Mouse (Mus musculus) layer of hippocampus, postnatal 10 days (tissue): ENCODE data around the gene Rims3. TPM values are rescaled to one million over a fixed set of nuclear protein-coding genes. Genes with fewer than 3 reads are reported as not detected.

Experiments
- DNase-seq, 2 experiments: peaks; one replicate each; pipeline ENCODE4 v3.0.0; 2021; ENCODE audit warnings: low spot score in 2 of 2
- long read RNA-seq: library from polyadenylated mRNA; stranded (forward); transcript quantifications from one replicate; pipeline ENCODE4 v2.0.0, GENCODE M21; 2023
- total RNA-seq, 2 experiments: library from RNA; stranded (reverse); gene quantifications; 2 replicates each; pipeline ENCODE4 v1.2.3; 2021

Rims3 gene
- 10 to 100 TPM; 31.3 to 31.9 TPM for total RNA-seq
- long read RNA-seq, full-length matches to known transcripts, result 3 of 9 reads
- long read RNA-seq, partial matches to known transcripts, result 1 of 9 reads
- long read RNA-seq, other reads (novel, unspliced or antisense), result 5 of 9 reads

DNA sequence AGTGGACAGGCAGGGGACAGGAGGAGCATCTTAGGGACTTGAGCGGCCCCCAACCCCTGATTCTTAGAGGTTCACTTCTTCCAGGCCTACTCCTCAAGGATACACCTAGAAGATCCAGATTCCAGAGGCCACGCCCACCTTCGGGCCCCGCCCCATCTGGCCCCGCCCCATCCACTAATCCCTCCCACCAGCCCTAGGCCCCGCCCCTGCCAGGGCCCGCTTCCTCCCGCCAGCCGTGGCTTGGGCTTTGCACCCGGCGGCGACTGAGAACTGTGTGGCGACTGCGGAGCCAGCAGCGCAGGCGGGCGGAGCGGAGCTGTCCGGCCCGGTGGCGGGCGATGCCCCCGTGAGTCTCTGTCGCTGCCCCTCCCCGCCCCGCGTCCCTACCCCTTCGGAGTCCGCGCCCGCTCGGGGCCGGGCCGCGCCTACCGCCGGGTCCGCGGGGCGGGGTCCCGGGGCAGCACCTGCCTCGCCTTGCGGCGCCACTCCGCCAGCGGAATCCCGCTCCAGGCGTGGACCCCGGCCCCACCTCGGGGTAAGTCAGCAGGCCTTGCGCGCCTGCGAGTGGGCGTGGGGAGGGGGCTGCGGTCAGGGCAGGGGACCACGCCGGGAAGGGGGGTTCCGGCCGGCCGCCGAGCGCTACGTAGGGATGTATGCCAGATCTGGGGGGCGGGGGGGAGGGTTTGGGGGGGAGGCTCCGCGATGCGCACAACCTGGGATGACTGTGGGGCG, at the start of gene Rims3:
Rims3 (plus strand) TSS at position 229 of the 732 bp plus-strand sequence.
- DNase-seq, result peak; percentile 62 to 73

DNA sequence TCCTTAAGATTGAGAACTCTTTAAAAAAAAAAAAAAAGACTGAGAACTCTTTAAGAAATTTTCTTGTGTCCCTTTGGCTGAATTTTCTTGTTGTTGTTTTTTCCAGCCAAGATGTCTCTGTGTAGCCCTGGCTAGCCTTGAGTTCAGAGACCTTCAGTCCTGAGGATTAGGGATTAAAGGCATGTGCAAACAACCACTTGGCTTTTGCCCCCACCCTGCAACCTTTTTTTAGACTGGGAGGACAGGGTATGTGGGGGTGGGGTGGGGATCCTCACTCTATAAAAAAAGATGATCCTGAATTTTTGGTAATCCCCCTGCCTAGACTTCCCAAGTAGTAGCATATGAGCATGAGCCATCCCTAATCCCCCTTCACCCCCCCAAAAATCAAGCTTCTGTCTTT, 48.8 kb upstream of the Rims3 start:
- DNase-seq, result no peak

GRCm38 (mm10) chr4:120813762-120814161, 40.9 kb upstream of the Rims3 start:
- no peak for DNase-seq

GRCm38 (mm10) chr4:120814171-120814570, 40.4 kb upstream of the Rims3 start:
- peak in 1 of 2 experiments; percentile 9 for DNase-seq

DNA sequence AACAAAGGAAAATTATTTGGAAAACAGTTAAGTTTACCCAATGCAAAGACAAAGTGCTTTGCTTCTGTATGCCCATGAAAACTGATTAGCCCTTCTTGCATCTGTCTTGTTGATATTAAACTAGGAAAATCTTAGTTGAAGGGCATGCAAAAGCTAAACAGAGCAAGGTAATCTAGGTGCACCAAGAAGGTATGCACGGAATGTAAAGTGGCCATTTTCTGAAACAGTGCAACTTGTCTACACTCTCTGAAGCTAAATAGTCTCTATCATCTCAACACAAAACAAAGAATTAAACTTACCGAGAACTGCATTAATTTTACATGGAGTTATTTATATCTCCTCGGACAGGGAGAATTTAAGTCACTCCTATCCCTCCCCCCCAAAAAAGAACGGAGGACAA, 39.5 kb upstream of the Rims3 start:
- DNase-seq, result no peak

DNA sequence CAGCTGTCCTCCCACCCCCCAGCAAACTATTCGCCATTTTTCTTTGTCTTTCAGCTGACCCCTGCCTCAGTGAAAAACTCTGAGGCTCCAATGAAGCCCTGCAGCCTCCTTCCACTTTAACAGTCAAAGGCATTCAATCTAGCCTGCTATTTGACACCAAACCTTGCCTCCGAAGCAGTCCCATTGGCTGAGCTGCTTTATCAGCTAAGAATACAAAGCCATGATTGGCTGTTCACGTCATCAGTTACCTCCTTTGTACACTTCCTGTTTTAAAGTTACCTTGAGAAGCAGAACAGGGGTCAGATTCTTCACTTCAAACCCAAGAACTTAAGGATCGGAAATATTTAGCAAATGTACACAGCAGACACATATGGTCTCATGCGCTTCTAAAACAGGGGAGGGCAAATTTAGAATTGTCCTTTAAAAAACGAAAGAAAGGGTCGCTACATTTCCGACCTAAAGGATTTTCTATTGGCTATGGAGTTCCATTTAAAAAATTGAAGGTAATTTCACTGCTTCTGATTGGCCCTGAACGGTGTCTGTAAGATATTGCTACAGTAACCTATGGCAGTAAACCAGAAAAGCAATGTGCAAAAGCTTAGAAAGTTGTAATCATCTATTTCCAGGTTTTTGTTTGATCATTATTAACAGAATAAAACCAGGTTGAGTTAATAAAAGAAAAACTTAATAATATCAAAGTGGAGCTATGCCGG, 38.8 kb upstream of the Rims3 start:
- peak; percentile 59 to 70 for DNase-seq

DNA sequence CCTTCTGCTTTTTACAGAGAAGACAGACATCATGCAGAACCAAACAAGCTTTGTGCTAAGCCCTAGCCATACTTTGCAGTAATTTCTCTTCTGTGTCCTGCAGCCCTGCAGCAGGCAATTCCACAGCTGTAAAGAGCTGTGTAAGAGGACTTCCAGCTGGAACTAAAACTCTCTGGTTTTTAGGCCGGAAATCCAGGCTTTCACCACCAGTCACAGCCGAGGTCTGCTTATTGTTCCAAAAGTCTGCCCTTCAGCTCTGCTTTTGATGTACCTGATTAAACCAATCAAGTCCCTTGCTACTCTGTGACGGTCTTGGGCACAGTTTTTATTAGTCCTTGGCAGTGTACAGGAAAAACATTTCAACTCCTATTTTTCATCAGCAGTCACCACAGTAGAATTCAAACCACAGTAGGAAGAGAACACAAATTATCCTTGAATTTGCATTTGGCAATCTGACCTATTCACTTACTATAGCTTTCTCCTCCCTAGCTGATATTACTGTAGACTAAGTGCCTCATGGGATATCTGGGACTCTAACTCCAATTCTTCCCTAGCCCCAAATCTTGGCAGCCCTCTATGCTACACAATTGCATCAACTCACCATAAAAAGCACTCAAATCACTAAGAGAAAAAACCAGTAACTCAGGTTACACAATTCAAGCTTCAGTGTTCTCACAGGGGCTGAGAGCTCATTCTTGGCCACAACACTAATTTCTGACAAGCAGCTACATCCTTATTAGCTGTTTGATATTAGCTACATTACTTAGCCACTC, 37.4 kb upstream of the Rims3 start:
- no peak for DNase-seq

GRCm38 (mm10) chr4:120817951-120818350, 36.7 kb upstream of the Rims3 start:
- no peak for DNase-seq

- no peak for DNase-seq
These were observed 35.3 kb upstream of the Rims3 start for GRCm38 (mm10) chr4:120819296-120819695.

- no peak for DNase-seq
These were observed 34.7 kb upstream of the Rims3 start for GRCm38 (mm10) chr4:120819871-120820270.

DNA sequence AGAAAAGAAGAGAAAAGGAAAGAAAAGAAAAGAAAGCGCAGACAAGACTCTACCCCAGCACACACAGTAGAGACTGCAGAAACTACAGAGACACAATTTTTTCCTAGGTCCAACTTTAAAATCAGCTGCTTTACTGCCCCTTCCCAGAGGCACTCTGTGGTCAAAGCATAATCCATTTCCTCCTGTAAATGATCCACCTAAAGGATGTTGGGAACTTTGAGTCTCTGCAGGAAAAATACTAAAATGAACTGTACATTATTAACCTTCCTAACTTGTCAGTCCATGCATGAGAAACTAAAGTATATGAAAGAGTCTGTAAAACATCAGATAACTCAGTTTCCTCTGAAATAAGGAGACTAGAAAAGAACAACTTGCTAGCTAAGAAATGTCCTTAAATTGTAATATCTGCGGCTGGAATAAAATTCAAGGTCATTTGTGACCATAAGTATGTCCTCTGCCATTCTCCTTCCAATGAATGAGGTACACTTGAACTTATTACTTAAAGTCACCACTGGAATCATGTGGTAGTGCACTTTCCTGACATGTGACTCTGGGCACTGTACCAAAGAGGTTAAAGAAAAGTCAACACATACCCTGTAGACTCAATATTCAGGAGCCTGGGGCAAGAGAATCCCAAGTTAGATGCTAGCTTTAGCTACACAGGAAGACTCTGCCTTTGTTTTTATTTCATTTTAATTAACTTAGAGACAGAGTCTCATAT, 32.3 kb upstream of the Rims3 start:
- no peak for DNase-seq

DNA sequence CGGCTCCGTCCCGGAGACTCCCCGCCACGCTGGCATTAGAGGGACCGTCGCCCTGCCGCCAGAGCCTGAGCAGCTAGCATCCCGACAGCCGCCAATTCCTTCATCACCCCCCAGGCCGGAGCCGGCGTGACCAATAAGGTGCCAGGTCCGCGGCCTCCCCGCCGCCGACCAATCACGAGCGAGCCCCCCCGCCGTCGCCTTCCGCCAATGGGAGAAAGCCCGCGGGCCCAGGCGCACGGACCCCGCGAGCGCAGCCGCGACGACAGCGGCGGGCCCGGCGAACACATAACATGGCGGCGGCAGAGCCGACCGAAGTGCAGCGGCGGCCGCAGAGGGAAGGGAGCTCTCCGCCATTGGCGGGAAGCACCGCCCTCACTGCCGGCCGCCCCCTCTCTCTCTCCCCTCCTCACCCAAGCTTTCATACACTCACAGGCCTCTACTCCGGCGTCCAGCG, 29.5 kb upstream of the Rims3 start:
- peak; percentile 95 to 96 for DNase-seq

DNA sequence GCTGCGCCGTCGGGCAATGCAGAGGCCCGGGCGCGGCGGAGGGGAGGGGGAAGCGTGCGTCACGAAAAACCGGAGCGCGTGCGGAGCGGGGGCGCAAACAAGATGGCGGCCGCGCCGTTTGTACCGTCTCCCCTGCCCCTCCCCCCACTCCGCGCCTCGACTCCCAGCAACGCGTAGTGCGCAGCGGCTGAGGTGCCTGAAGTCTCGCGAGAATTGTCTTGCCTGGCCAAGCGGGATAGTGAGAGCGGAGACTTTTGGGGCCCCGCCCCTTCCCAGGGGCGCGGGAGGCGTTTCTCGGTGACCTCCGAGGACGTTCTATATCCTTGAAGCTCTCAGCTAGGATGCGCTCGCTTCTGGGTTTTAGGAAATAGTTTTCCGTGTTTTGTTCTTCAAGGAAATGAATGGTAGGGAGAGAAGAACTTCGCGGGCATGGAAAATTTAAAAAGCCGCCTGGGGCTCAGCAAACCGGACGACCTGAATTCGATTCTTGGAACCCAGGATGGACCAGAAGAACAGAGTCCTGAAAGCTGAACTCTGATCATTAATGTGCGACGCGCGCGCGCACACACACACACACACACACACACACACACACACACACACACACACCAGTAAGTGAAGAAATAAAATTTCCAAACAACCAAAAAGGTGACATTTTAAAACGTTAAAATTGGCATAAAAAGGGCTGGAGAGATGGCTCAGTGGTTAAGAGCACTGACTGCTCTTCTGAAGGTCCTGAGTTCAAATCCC, 28.9 kb upstream of the Rims3 start:
- DNase-seq, result peak; percentile 97 to 98

- no peak for DNase-seq
These were observed 28.2 kb upstream of the Rims3 start for GRCm38 (mm10) chr4:120826418-120826817.

DNA sequence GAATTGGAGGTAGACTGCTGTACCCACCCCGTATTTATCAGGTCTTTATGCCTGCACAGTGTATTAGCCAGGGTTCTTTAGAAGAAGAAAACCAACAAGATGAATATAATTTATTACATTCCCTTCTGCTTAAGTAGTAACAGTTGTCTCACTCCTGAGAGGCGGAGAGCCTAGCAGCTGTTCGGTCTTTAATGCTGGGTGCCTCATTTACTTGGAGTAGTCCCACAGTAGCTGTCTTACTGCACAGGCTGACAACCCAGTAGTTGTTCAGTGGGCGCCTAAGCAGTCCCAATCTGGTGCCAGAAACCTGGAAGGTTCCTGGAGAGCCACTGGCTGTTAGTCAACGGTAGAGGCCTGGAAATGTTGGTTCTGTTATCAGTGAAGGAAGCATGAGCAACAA, 23.8 kb upstream of the Rims3 start:
- peak in 1 of 2 experiments; percentile 19 for DNase-seq

- no peak for DNase-seq
These were observed 23.1 kb upstream of the Rims3 start, which contains the start of gene Nfyc for GRCm38 (mm10) chr4:120831472-120831871. Gene Nfyc, minus strand, starts transcription at chr4:120831572.

- no peak for DNase-seq
These were observed 13.3 kb upstream of the Rims3 start for GRCm38 (mm10) chr4:120841342-120841741.

DNA sequence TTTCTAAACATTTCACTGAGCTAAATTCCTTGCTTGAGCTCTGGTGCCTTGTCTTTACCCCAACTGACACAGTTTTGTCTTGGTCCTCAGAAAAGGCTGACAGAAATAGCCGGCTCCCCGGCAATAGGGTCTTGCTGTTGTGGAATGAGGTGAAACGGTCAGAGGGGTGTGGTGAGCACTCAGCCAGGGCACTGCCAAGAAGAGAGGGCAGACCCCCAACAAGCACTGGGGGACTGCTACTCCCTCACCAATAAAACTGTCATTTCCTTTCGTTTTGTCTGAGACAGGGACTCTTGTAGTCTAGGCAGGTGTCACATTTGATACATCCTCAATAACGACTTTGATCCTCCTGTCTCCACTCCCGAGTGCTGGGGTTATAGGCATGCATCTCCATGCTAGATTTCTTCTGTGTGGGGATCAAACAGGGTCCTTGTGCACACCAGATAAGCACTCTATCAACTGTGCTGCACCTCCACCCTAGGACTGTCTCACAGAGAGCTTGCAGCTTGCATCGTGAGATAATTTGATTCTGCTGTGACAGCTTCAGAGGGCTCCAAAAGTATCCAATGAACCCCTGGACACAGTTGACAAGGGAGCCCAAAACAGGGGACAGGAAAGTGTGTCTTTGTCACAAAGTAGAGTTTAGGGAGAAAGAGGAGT, 10.1 kb upstream of the Rims3 start:
- DNase-seq, result no peak

- no peak for DNase-seq
These were observed 9.5 kb upstream of the Rims3 start for GRCm38 (mm10) chr4:120845098-120845497.

DNA sequence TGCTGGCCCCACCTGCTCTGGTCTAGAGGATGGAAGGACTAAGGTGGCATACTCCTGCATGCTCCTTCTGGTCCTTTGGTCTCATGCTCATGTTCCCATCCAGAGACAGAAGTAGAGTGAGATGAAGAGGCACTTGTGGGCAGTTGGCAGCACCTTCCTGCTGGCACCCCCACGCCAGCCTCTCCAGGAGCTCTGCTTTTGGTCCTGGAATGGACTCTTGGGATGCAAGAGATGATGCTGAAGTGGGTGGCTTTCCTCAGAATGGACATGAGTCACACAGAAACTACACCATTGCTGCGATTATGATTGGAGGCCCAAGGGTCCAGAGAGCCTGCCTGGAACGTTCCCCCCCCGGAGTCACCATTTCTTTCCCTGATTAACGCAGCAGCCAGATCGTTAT, 5.7 kb upstream of the Rims3 start:
- DNase-seq, result no peak
